Mouse (Mus musculus) kidney, postnatal 25 days (tissue): Measurements from ENCODE around the gene Asl.
A peak's percentile ranks its signal among the peaks of the same experiment; 100 is the strongest.

ENCODE experiments used
- DNase-seq, 2 experiments: peaks; one replicate each; pipeline ENCODE4 v3.0.0; 2021; ENCODE audit warnings: mixed read lengths in 2 of 2

Gene Asl

GRCm38 (mm10) chr5:130029142-130029897 lies at the start of gene Asl, which contains the start of gene Crcp:
TSS of gene Asl (minus strand) at chr5:130029247.
TSS of gene Crcp (plus strand) at chr5:130029290.
- peak; percentile 90 to 93 for DNase-seq

GRCm38 (mm10) chr5:130078834-130079156 lies 49.7 kb upstream of the Asl start:
- DNase-seq = no peak

GRCm38 (mm10) chr5:130078096-130078833 lies 49.2 kb upstream of the Asl start:
- no peak for DNase-seq

- DNase-seq = no peak
These were observed 47.3 kb upstream of the Asl start for GRCm38 (mm10) chr5:130076396-130076795.

- DNase-seq = no peak
These were observed 45.4 kb upstream of the Asl start for GRCm38 (mm10) chr5:130074491-130074890.

- DNase-seq = no peak
These were observed 44.0 kb upstream of the Asl start, which contains the start of gene Tpst1 for GRCm38 (mm10) chr5:130073026-130073425. TSS of gene Tpst1 (plus strand) at chr5:130073326.

GRCm38 (mm10) chr5:130067841-130068264 lies 38.8 kb upstream of the Asl start:
- DNase-seq = no peak

GRCm38 (mm10) chr5:130065579-130065978 lies 36.5 kb upstream of the Asl start:
- DNase-seq = no peak

- no peak for DNase-seq
These were observed 34.7 kb upstream of the Asl start for GRCm38 (mm10) chr5:130063760-130064159.

- DNase-seq = peak in 1 of 2 experiments; percentile 26
These were observed 33.0 kb upstream of the Asl start for GRCm38 (mm10) chr5:130062096-130062495.

GRCm38 (mm10) chr5:130060329-130060665 lies 31.2 kb upstream of the Asl start:
- DNase-seq = no peak

- DNase-seq = peak in 1 of 2 experiments; percentile 20
These were observed 30.6 kb upstream of the Asl start for GRCm38 (mm10) chr5:130059413-130060328.

- no peak for DNase-seq
These were observed 27.3 kb upstream of the Asl start for GRCm38 (mm10) chr5:130056303-130056702.

- DNase-seq = no peak
These were observed 26.6 kb upstream of the Asl start for GRCm38 (mm10) chr5:130055688-130056087.

GRCm38 (mm10) chr5:130052955-130053354 lies 23.9 kb upstream of the Asl start:
- DNase-seq = no peak

GRCm38 (mm10) chr5:130052510-130052909 lies 23.5 kb upstream of the Asl start:
- no peak for DNase-seq

- DNase-seq = no peak
These were observed 22.2 kb upstream of the Asl start for GRCm38 (mm10) chr5:130051073-130051860.

- no peak for DNase-seq
These were observed 21.4 kb upstream of the Asl start for GRCm38 (mm10) chr5:130050416-130050815.

GRCm38 (mm10) chr5:130048786-130049520 lies 19.9 kb upstream of the Asl start:
- DNase-seq = no peak

GRCm38 (mm10) chr5:130047013-130047412 lies 18.0 kb upstream of the Asl start:
- no peak for DNase-seq

GRCm38 (mm10) chr5:130046589-130046988 lies 17.5 kb upstream of the Asl start:
- no peak for DNase-seq

GRCm38 (mm10) chr5:130046100-130046499 lies 17.1 kb upstream of the Asl start:
- no peak for DNase-seq
